Mouse (Mus musculus): ENCODE data around the gene Golm1.
A peak's percentile ranks its signal among the peaks of the same experiment; 100 is the strongest.
"Not testable (repeated sequence)": the region's sequence is repeated elsewhere in the genome, so short reads cannot be mapped to it uniquely, and the experiment has no call there.

Gene Golm1

DNA sequence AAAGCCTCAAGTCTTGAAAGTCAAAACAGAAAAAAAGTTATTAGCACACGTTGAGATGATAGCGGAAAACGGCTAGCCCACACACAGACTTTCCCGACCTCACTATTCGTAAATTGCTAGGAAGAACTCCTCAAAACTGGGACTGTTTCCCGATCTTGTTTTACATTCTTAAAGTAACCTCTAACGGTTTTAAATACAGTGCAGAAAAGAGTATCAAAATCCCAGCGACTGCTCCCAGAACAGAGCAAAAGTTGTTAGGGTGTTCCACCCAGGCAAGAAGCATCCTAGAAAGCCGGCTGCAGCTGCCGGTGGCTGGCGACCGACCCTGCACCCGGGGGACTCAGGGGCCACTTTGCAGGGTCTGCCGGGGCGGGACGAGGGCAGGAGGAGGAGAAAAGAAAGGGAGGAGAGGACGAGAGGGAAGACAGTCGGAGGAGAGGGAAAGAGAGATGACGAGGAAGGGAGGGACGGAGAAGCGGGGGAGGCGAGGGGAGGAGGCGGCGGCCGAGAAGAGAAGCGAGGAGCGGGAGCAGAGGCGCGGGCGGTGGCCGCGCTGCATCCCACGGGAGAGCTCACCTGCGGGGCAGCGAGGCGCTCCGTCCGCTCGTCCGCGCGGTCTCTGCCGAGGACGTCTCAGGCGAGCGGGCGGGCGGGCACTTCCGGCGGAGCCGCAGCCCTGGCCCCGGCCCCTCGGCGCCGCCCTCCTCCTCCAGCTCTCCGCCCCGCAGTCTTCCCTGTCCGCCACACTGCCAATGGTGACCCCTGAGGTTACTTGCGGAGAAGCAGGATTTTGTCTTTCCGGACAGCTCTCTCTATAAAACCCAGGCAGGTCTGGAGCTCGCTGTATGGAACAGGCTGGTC lies at the start of gene Golm1:
Golm1 (minus strand) TSS at position 661 of the 861 bp plus-strand sequence.
- DNase-seq (ENCODE audit: low read depth), result peak; percentile 66

DNA sequence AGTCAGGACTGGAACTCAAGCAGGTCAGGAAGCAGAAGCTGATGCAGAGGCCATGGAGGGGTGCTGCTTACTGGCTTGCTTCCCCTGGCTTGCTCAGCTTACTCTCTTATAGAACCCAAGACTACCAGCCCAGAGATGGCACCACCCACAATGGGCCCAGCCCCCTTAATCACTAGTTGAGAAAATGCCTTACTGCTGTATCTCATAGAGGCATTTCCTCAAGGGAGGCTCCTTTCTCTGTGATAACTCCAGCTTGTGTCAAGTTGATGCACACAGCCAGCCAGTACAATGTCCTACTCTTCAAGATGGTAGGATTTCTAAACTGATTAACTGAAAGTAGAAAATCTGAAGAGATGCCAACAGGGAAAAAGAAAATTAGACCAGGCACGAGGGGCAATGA lies 46.5 kb upstream of the Golm1 start:
- DNase-seq (ENCODE audit: low read depth), result not testable (repeated sequence)

DNA sequence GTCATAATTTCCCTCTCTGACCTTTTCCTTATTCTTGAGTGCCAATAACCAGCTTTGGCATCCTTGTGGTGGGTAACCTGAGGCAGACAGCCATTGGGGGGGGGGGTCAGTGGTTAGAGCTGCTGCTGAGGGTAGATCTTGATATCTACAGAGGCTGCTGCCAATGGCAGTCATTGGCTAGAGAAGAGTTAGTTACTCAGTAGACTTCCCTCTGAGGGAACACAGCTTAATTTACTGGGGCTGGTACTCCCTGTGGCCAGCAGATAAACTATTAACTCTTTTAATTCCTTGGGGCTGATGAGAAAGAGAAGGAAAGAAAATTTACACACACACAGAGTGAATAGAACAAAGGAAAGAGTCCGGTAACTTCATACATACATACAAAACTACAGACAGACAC lies 43.9 kb upstream of the Golm1 start:
- DNase-seq (ENCODE audit: low read depth), result no peak

DNA sequence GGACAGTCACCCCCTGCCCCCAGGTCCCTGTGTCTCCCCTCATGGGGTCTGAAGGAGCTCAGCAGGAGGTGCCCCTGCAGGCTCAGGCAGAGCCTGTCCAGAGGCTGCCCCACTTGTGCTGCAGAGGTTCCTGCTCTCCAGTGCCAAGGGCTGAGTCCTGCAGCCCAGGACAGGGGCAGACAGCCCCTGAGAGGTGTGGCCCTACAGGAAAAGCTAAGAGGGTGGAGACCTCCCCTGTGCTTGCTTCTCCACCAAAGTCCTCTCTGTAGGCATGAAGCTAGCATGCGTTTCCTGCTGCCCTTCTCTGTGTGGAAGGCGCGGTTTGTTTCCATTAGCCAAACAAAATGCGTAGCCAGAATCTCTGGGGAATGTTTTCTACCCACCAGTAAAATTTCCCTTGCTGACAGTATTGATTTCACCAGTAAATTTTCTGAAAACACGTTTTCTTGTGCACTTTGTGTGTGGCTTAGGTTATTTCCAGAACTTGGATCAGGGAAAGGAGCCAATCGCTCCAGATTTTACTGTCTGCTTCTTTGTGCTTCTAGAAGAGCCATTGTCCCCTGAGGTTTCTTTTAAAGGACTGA lies 43.3 kb upstream of the Golm1 start:
- DNase-seq (ENCODE audit: low read depth), result peak; percentile 3

DNA sequence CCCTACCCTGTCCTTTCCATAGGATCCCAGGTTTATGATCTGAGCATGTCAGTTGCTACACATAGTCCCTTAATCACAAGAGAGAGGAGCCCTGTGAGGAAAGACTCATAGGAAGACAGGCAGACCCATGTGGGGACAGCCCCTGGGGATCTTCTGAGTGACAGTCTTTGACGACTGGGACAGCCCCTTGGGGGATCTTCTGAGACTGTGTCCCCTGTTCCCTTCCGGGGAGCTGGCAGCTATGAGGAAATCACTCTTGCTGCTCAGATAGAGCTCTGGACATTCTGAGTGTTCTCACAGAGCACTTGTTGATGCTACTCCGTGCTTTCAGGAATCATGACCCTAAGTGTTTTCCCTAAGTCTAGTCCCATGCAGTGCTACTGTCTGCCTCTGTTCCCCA lies 38.1 kb upstream of the Golm1 start:
- DNase-seq (ENCODE audit: low read depth), result no peak

DNA sequence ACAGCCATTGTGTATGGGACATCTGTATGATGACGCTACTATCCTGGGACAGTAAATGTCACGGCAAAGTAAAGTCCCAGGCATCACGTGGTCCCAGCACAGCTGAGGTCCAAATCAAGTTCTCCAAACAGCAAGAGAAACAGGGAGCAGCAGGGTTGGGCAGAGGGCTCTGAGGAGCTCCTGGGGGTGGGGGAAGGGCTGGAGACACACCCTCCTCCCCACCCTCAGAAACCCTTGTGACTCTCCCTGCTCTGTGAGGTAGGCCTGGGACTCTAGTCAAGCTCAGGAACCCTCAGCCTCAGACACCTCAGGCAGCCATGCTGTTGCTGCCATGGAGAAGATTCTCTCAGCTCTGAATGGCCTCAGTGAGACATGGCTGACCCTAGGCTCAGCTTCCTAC lies 36.4 kb upstream of the Golm1 start, which contains the start of gene Spata31d1b:
Spata31d1b (plus strand) TSS at position 301 of the 400 bp plus-strand sequence.
- DNase-seq (ENCODE audit: low read depth), result not testable (repeated sequence)

DNA sequence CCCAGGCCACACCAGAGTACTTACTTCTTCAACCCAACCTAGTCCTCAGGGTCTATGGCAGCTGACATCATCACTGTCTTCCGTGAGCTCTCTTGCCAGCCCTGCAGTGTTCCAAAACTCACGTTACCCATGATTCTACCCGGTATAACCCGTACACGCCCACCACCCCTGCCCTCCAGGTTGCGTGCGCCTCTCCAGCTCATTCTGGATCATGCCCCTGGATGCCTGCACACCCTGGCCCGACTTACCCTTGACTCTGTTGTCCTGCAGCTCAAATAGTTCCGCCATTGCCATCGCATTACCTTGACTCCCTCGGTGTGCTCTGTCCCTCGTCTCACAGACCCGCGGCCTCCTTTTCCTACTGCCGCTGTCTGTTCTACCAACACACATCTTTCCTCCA lies 34.6 kb upstream of the Golm1 start, which contains the start of gene Spata31d1a:
Spata31d1a (minus strand) TSS at position 101 of the 400 bp plus-strand sequence.
- no peak for DNase-seq (ENCODE audit: low read depth)

DNA sequence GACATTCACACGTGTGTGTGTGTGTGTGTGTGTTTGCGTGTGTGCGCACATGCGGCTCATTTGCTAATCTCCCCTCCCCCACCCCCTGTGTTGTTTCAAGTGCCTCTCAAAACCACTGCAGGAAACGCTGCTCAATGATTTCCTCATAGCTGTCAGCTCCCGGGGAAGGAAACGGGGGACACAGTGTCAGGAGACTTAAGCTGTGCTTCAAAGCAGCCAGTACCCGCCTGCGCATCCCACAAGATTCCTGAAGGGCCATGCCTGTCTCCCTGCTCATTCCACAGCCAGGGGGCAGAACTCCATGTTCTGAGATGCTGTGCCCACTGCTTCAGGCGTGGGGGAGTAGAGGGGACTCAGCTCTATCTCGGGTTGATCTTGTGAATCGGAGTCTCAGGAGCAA lies 29.0 kb upstream of the Golm1 start:
- peak; percentile 4 for DNase-seq (ENCODE audit: low read depth)

DNA sequence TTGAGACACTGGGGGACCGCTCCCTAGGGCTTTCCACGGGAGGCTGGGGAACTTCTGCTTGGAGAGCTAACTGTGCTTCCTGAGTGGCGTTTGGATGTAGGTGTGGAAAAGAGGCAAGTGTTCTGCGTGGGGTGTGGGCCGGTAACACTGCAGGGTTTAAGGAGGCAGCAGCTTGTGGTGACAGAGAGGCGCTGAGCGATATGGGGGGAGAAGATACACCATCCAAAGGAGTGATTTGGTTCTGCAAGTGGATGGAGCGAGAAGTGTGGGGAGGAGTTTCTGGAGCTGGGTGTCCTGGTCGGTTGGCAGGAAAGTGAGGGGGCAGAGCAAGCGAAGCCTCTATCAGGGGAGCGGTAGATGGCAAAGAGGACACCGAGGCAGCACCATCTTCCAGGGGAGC lies 27.9 kb upstream of the Golm1 start:
- DNase-seq (ENCODE audit: low read depth), result no peak

DNA sequence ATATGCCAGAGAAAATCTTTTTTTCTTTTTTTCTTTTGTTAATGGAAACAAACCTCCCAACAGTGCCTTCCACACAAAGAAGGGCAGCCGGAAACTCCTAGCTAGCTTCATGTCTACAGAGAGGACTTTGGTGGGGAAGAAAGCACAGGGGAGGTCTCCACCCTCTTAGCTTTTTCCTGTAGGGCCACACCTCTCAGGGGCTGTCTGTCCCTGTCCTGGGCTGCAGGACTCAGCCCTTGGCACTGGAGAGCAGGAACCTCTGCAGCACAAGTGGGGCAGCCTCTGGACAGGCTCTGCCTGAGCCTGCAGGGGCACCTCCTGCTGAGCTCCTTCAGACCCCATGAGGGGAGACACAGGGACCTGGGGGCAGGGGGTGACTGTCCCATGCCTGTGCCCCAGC lies 24.5 kb upstream of the Golm1 start:
- not testable (repeated sequence) for DNase-seq (ENCODE audit: low read depth)

DNA sequence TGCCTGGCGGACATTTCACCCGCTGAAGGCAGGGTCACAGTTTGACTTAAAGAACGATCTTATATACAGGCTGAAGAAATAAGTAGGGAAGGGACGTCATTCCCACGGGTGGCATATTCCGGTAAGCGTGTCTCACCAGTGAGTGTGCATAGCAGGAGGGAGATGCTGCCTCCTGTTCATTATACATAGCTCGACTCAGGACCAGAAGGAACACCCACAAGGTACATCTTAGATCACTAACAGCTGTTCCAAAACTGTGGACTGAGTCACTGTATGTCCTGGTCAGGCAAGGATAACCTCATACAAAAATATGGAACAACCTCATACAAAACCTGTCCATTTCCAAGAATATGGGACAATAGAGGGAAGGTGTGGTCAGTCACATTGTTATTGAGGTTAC lies 23.5 kb upstream of the Golm1 start:
- DNase-seq (ENCODE audit: low read depth), result no peak

DNA sequence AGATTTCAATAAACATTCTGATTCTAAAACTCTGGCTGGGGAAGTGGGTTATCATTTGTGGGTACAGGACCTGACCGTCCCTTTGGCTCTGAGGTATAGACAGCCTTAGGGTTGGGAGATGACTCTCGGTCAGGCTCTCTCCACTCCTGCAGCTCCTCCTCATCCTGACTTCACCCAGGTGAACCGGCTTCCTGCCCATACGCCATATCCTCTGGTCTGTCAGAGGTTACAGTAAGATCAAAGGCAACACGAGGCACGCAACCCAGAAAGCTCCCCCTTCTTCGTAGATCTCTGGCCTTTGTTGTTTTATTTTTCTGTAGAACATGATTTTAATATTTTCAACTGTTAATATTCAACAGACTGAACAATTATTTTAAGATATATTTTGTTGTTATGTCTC lies 20.2 kb upstream of the Golm1 start:
- no peak for DNase-seq (ENCODE audit: low read depth)

DNA sequence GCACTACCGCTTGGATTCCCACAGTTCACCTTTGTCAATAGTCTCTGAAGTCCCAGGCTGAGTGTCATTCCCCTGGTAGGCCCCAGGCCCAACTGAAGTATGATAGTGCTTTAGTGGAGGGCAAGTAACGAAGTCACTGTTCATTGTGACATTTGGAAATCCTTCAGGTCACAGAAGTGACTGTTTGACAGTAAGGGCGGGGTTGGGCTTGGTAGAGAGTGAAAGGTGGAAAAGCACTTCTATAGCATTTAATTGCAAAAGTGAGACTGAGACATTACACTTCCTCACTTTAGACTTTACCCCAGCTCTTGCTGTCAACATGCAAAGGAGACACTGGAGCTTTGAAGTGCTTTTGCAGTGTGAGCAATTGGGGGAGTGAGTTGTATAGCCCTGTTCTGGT lies 18.4 kb upstream of the Golm1 start, which contains the start of gene 4921517D22Rik:
4921517D22Rik (minus strand) TSS at position 101 of the 400 bp plus-strand sequence.
- DNase-seq (ENCODE audit: low read depth), result no peak

DNA sequence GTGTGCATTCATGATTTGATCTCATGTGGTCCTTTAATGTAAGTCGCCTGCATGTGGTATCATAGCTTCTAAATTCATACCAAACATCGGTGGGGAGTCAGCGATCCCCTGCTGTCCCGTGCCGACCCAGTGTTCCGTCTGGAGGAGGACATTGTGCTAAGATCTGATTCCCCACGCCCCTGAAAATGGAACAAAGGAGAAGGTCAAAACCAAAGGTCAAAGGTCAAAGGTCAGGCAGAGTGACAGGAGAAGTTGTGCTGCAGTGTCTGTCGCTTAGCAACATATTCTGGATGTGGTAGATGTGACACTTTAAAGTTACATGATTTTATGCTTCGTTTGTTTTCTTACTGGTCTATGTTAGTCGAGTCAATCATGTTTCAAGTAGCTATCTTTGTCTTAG lies 15.9 kb upstream of the Golm1 start:
- DNase-seq (ENCODE audit: low read depth), result no peak

DNA sequence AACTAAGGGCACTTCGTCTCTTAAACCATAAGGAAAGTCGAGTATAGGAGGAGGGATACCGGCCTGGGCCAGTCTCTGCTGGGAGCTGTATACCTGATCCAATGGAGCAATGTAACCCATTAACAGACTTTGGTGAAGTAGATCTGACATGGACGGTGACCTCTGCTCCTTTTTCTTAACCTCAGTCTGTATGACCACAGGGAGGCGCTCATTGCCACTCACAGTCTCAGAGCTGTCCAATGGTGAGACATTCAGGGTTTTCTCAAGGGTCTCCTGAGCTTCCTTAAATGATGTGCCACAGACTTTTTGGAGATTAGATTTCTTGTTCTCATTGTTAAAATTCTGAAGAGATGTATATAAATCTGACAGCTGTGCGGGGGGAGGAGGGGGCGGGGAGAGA lies 15.0 kb upstream of the Golm1 start:
- no peak for DNase-seq (ENCODE audit: low read depth)

DNA sequence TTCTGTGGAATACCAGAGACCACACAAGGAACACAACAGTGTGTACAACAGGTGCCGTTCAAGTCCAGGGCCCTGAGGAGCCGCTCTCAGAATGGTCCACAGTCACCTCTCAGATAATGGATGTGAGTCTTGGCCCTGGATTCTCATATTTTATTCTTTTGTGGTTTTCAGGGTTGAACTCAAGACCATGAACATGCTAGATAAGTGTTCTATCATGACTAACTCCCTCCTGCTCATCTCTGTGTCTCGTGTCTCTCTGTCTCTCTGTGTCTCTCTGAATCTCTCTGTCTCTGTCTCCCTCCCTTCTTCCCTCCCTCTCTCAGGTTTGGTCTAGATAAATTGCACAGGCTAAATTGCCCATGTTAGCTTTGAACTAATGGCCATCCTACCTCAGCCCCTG lies 14.2 kb upstream of the Golm1 start:
- no peak for DNase-seq (ENCODE audit: low read depth)

DNA sequence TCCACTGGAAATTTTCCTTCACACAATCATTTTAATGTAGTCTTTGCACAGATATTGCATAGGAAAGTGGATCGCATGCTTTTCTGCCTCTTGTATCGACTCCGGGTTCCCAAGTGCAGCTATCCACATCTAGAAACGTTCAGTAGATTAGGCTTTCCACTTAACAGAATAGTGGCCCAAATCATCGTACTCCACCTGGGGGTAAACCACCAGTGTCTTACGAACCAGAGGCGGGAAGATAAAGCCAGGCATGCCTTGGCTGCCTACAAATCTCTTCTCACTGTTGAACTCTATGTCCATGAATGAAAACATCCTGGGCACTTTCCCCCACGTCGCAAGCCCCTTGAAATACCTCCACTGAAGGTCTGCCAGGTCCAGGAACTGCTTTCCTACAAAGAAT lies 13.7 kb upstream of the Golm1 start:
- DNase-seq (ENCODE audit: low read depth), result no peak

DNA sequence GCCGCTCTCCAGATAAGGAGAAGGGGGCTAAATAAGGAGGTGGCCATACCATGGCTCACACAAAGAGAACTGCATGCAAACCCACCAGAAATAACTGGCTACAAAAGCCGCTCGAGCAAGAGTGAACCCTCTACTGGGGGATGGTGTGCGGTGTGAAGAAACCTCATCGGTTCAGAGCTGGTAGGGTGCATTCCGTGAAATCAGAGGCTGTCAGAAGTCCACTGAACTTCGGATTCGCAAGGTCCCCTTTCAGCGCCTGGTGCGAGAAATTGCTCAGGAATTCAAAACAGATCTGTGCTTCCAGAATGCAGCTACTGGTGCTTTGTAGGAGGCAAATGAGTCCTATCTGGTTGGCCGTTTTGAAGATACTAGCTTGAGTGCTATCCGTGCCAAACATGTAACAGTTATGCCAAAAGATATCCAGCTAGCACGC lies 12.7 kb upstream of the Golm1 start:
- DNase-seq (ENCODE audit: low read depth), result no peak

DNA sequence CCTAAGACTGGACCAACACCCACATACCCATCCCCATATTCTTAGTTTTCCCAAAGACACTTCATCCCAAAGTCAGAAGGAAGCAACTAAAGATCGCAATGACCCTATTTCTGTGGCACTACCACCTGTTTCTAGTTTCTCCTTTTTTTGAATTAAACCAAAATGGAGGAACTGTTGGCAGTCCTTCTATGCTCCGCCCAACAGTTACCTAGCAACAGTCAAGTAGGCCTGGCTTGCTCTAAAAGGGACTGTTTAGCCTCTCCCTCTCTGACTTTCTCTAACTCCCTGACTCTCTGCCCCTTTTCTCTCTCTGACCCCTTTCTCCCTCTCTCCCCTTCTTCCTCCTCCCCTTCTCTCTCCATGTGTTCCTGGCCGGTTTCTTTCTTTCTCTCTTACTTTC lies 9.6 kb upstream of the Golm1 start:
- DNase-seq (ENCODE audit: low read depth), result peak; percentile 15

DNA sequence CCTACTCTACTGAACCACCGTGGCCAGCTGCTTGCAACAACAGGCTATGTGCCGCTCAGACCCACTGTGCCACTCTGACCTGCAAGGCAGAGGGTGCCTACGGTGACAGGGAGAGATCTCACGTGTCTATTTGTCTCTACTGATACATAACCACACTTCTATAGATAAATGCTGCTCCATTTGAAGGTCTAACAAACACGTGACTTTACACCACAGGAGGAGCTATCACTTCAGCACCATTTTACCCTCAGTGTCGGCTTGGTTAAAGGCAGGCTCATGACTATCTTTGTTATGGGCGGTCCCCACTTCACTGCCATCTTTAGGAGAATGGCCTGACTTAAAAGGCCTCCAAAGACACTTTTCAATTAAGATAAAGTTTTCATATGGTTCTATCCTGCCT lies 7.0 kb upstream of the Golm1 start:
- peak; percentile 30 for DNase-seq (ENCODE audit: low read depth)

DNA sequence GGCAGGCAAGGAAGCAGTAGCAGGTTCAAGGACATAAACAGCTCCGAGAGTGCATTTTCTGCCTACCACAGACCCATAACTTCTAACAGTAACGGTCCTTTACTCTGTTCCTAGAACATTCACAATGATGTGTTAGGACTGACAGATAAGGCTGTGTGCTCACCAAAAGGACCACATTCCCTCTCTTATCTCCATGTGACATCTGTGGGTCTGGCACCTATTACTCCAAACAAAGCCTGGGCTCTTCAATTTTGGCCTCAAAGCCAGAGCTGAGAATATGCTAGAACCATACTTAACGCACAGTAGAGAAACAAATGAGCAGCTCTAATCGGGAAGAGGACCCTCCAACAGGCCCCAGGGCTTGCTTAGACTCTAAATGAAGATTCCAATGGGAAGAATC lies 4.3 kb upstream of the Golm1 start:
- DNase-seq (ENCODE audit: low read depth), result no peak

DNA sequence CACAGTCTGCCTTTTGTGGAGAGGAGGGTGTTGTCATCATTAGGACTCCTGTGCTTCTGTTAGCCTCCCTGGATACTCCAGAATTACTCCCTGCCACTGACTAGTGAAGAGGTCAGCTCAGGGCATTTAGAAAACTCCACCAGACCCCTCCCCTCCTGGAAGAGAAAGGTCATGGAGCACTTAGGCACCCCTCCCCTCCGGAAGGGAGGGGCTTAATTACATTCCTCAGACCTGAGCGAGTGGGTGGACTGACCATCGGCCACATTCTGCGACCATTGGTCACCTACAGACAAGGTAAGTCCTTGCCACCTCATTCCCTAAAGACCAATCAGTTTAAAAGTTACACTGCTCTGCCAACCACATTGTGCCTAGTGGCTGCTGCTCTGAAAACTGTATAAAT lies 3.7 kb upstream of the Golm1 start:
- no peak for DNase-seq (ENCODE audit: low read depth)

Data from NIH3T3 (cell line).